Mouse (Mus musculus): ENCODE results near the gene Arhgap17.

Gene Arhgap17

DNA sequence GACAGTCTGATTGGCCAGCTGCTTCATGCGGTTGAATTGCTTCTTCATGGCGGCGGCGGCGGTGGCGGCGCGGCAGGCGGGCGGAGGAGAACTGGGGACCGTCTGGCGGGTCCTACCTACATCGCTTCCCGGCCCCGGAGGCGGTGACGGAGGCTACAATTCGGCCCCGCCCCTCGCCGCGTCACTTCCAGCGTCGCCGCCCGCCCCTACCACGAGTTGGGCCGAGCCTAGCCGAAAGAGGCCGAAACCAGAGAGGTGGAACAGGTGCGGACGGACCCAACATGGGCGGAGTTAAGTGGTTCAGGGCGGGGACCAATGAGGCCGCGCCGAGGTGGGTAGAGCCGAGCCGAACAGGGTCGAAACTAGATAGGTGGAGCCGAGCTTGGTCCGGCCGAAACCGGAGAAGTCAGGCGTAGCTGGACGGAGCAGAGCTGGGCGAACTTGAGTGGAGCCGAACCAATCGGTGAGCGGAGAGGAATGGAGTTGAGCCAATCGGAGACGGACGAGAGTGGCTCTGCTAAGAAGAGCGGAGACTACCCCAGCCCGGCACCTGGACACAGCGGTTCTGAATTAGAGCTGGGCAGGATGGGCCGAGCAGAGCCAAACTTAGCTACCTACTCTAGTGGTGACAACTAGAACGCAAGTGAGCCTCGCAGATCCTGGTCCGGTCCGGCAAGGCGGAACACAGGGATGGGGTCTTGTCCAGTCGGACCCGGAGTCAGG, at the start of gene Arhgap17, which contains the start of gene Lcmt1:
Gene Arhgap17, minus strand, starts transcription at position 157 of the 723 bp plus-strand sequence.
Gene Lcmt1, plus strand, starts transcription at position 26 of the 723 bp plus-strand sequence.
- peak; percentile 98 for DNase-seq (ENCODE audit: low read depth)

DNA sequence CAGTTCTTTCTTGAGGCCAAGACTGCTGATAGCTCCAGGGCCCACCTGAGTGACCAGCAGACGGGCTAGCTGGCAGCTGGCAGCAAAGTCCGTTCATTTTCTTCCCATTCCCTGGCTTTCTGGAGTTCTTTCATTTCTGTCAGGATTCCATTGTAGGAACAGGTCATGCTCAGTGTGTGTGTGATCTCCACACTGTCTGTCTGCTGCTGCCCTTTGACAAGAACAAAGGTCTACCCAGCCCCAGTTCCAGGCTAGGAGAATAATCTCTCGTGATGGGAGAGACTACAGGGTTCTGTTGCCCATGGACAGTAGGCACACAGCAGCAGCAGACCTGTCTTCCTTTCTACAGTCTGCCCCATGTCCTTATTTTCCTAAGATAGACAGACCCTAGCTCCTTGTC, 47.9 kb upstream of the Arhgap17 start:
- DNase-seq (ENCODE audit: low read depth) = no peak

DNA sequence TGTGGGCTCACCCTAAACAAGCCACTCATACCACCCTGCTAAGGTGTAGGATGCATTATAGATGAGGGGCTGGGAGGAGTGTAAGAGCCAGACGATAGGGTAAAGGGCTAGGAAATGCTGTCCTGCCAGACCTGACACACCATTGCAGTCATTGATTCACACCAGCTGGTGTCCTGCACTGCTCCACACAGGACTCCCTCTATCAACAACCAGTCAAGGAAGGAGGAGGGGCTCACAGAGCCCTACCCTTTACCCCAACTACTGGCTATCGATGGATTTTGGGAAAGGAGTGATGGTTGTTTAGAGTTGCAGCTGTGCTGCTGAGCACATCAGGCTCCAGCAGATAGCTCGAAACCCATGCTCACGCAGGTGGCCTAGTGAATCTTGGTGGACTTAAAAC, 47.1 kb upstream of the Arhgap17 start:
- no peak for DNase-seq (ENCODE audit: low read depth)

DNA sequence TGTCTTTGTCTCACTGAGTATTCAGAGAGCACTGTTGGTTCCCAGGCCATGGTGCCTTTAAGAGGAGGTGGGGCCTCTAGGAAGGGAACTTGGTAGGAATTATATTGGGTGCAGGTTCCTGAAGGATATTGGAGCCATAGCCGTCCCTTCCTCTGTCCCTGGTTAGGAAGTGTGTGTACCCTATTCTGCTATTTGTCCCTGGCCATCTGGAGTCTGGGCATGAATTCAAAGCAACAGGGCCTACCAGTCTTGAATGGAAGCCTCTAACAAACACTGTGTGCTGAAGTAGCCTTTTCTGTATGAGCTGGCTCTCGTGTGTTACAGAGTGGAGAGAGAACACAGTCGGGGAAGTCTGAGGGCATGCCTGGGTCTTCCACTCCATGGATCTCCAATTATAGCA, 42.4 kb upstream of the Arhgap17 start:
- no peak for DNase-seq (ENCODE audit: low read depth)

GRCm38 (mm10) chr7:123411109-123411508, 41.4 kb upstream of the Arhgap17 start:
- no peak for DNase-seq (ENCODE audit: low read depth)

DNA sequence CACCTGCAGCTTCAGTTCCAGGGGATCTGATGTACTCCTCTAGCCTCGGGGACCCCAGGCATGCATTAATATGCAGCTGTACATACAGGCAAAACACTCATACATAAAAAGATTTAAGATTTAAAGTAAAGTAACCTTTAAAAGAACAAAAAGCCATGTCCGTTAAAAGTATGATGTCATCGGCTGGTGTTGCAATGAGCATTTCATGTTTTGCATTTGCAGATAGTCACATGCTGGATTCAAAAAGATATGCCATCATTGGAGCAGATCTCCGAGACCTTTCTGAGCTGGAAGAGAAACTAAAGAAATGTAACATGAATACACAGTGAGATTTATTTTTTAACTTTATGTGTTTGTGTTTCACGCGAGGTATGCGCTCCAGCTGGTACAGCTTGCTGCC, 40.8 kb upstream of the Arhgap17 start:
- no peak for DNase-seq (ENCODE audit: low read depth)

GRCm38 (mm10) chr7:123406988-123407387, 37.3 kb upstream of the Arhgap17 start:
- DNase-seq (ENCODE audit: low read depth) = no peak

GRCm38 (mm10) chr7:123405619-123406018, 35.9 kb upstream of the Arhgap17 start:
- DNase-seq (ENCODE audit: low read depth) = no peak

DNA sequence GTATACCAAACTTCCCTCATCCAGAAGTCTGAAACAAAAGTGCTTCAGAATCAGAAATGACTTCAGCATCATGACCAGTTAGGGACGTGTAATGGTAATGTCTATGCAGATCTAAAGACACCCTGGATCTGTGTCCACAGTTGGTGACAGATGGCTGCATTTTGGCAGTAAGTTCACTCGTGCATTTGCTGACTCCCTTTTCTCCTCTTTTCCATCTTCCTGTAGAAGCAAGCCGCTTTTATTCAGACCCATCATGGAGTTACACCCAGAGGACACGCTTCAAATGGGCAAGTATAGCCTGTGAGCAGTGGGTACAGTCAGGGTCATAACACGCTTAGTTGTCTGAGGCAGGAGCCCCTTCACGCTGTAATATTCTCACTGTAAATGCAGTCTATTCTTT, 34.5 kb upstream of the Arhgap17 start:
- DNase-seq (ENCODE audit: low read depth) = no peak

- DNase-seq (ENCODE audit: low read depth) = no peak
Observed at GRCm38 (mm10) chr7:123401121-123401520, 31.4 kb upstream of the Arhgap17 start.

GRCm38 (mm10) chr7:123399286-123399685, 29.6 kb upstream of the Arhgap17 start:
- no peak for DNase-seq (ENCODE audit: low read depth)

DNA sequence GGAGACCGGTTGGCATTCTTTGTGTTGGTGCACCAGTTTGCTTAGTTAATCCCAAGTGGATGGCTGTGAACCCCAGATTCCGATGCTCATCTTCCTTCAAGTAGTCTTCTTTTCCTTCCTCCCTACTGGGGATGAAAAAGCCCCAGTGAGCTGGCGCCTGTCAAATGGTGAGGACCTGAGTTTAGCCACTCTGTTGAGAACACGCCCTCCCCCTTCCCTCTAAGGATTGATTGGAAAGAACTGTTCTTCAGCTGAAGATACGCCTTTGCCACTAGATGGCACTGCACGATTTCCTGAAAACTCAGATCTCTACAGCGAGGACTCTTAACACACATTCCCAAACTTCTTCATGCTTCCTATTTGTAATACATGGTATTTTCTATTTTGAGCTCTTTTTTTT, 29.1 kb upstream of the Arhgap17 start:
- peak; percentile 50 for DNase-seq (ENCODE audit: low read depth)

DNA sequence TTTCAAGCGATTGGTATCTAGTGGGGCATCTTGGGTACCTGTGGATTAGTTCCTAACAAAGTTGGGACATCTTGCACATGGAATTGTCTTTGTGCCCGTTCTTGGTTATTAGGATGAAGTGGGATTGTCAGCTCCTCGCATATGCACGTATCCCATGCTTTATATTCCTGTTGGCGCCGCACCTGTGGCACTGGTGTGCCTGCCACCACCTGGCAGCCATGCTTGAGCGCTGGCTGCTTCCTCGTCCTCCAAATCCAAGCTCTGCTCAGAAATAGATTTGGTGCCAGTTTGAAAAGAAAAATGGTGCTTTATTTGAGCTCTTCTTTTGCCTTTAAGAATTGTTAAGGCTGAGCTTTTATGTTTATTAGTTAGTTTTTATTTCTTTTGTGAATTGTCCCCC, 28.2 kb upstream of the Arhgap17 start:
- no peak for DNase-seq (ENCODE audit: low read depth)

DNA sequence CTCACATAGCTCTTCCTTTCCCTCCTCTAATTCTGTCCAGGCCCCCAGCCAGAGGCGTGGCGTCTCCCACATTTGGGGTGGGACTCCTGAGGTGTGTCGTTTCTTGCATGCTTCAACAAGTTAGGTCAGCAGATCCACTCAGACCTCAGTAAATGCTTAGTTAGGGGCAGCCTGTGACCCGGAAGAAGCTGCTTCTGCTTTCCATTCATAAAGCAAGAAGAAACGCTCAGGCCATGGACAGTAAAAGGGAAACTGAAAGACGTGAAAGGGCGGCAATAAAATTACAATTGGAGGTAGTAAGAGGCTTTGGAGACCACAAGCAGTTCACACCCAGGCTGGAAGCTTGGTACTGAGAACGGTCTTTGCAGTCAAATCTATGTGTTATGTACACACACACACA, 27.7 kb upstream of the Arhgap17 start:
- DNase-seq (ENCODE audit: low read depth) = peak; percentile 24

GRCm38 (mm10) chr7:123396900-123397299, 27.2 kb upstream of the Arhgap17 start:
- no peak for DNase-seq (ENCODE audit: low read depth)

DNA sequence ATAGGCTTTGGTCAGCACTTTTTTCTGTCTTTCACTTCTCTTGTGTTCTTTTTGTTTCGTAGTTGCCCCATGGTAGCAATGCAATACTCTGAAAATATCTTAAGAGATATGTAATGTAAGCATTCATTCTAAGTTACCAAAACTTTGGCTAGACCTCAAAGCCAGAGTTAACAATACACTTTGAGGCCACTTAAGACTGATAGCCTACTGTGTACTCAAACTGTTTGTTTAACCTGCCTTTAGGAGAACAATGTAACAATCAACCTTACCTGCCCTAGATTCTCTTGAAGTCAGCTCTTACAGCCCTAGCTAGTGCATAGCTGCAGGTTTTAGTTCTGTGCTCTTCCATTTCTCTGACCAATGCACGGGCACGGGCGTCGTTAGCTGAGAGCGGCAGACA, 24.6 kb upstream of the Arhgap17 start:
- no peak for DNase-seq (ENCODE audit: low read depth)

DNA sequence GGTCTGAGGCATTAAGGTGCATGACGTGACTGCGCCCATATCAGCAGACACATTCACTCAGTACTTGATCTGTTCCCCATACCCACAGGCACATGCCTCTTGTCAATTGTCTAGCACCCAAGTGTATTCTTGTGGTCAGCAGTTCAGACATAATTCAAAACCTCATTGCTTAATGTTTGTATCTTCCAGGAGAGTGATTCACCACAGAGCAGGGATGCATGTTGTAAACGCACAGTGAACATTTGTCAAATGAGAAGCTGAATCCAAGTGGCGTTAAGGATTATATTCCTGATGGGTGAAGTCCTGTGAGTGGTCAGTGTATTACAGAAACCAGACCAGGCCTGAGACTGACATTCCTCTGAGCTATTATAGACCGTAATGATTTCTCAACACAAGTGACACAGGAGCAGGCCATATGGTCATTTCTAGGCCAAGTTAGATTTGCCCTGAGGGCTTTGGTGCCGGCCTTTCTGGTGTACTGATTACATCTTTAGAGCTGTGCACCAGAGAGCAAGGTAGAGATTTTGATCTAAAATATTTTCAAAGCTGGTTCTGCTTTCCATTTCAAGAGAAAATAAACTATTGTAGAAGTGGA, 20.1 kb upstream of the Arhgap17 start:
- DNase-seq (ENCODE audit: low read depth) = no peak

- DNase-seq (ENCODE audit: low read depth) = no peak
Observed at GRCm38 (mm10) chr7:123385693-123386407, 16.1 kb upstream of the Arhgap17 start.

GRCm38 (mm10) chr7:123377443-123378400, 8.0 kb upstream of the Arhgap17 start:
- DNase-seq (ENCODE audit: low read depth) = peak; percentile 98

DNA sequence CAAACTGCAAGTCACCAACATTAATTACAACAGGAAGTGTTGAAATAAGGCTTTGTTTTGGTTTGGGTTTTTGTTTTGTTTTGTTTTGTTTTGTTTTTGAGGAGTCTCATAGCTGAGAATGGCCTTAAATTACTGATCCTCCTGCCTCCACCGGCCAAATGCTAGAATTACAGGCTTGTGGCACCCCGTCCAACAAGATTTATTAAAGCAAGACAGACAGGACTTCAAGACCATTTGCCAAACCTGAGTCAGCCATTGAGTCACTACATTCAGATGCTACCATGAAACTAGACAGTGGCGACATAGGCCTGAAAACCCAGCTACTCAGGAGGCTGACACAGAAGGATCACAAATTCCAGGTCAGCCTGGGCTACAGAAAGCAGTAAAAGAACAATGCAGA, 1.8 kb upstream of the Arhgap17 start:
- DNase-seq (ENCODE audit: low read depth) = peak; percentile 74

DNA sequence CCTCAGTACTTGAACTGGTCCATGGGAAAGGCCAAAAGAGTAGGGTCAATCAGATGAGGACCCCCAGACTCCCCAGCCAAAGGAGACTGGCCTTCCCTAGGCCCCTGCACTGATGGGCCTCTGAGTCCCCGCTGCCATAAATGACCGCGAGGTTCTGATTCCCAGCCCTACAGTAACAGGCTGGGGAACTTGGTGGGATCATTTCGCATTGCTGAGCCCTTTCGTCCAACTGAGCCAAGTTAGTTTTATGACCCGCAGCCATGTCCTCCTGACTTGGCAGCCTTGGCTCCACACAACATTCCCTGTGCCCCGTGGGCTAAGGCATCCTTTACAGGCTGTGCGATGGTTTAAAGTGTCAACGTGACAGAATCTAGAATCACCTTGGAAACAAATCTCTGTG, 985 bp upstream of the Arhgap17 start:
- peak; percentile 35 for DNase-seq (ENCODE audit: low read depth)

Measured in induced T-regulatory cell, adult 2 months (primary cell).